Comparison of ENCODE assay signal across 9 mouse cellular contexts in the genomic region with DNA sequence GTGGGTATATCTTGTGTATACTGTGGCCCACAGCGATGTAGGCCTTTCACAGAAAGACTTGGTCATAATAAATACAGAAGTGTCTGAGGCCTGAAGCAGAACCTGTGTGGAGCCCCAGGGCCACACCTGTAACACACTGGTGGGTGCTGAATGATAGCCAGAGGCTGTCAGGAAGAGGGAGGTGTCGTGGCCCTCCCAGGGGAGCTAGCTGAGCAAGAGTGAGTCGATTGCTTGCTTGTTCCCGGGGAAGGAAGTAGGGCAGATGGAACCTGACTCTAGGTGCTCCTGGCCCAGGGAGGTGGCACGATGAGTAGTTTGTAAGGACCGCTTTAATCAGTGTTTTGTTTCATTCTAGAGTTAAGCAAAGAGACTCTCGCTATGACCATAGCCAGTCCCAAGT.
DNase-seq lines count a peak whose midpoint lies in the region; ATAC-seq and TF ChIP-seq lines count a peak whose summit lies in the region.
"Had no signal": no experiment of that assay in that cellular context is flagged by ENCODE, and none has a peak within 500 bp of the region (broad histone marks: within the 10 kb centered on the region; RNA-seq: fewer than 3 reads in every experiment).

No protein-coding gene starts in this region.

- 0 out of 2 replicates have a peak overlapping the region, but pooled peaks have one; percentile 11 for H3K4me2 ChIP-seq in midbrain, embryonic 15.5 days

- no peaks in the 10 kb centered on the region for H3K36me3 ChIP-seq in midbrain, embryonic 15.5 days (replicated peaks)

- H3K4me3 ChIP-seq in gastrocnemius, adult 2 months = peak overlapping the region; percentile 58
- H3K4me3 ChIP-seq in lung, adult 2 months (replicated peaks; ENCODE audit: extremely low read depth, low read depth, low read length) = peak overlapping the region; percentile 6
- no peak overlapping the region for H3K4me3 ChIP-seq in midbrain, embryonic 15.5 days

- DNase-seq in gastrocnemius, adult 2 months = peak; percentile 69
- DNase-seq in gastrocnemius, postnatal 4 days (ENCODE audit: low spot score in 2 of 2) = no peak
- no peak for DNase-seq in lung, adult 2 months
- DNase-seq in lung, postnatal 36 days = no peak
- peak; percentile 73 for DNase-seq in R1 (ENCODE audit: low read depth, low spot score)
- DNase-seq in cerebellum, postnatal 25 days = no peak
- DNase-seq: adrenal gland, postnatal 14 days had no signal

- H3K9ac ChIP-seq in midbrain, embryonic 15.5 days = no peak overlapping the region

- no peak for ATAC-seq in midbrain, embryonic 15.5 days (replicated peaks)
- no peak for ATAC-seq in inflammation-experienced regulatory T-cells, adult 6 months

- TF ChIP-seq POLR2A in lung, adult 2 months (IDR thresholded peaks at IDR 0.05; ENCODE audit: borderline replicate concordance, extremely low read depth, low read depth, low read length) = no peak

- intact Hi-C loops in gastrocnemius, adult 2 months (cut with DNase I) = loop anchor here (5.0 kb wide), 3 partner anchors 57 to 93 kb away; no protein-coding TSS in a partner anchor

- WGBS in lung, adult 2 months = 43% methylated on average over 7 of the region's 7 CpGs
- WGBS in midbrain, embryonic 15.5 days = 64% methylated on average over 7 of the region's 7 CpGs

- H3K9me3 ChIP-seq in midbrain, embryonic 15.5 days = no peaks in the 10 kb centered on the region

- no peak for TF ChIP-seq CTCF in gastrocnemius, adult 2 months (IDR thresholded peaks at IDR 0.05)
- TF ChIP-seq CTCF in lung, adult 2 months (IDR thresholded peaks at IDR 0.05; ENCODE audit: insufficient read depth, low read length) = no peak

- peak overlapping the region; percentile 99 for H3K27ac ChIP-seq in gastrocnemius, adult 2 months
- H3K27ac ChIP-seq in midbrain, embryonic 15.5 days = no peak overlapping the region

- H3K4me1 ChIP-seq in lung, adult 2 months (ENCODE audit: control insufficient read depth, insufficient read depth, low read length) = peaks cover 12% of the 10 kb centered on the region
- peaks cover 37% of the 10 kb centered on the region for H3K4me1 ChIP-seq in midbrain, embryonic 15.5 days

- H3K27me3 ChIP-seq in midbrain, embryonic 15.5 days (replicated peaks) = 0 out of 2 replicates have a peak, but pooled peaks cover 4% of the 10 kb centered on the region

Comparison
In these comparisons a context has a peak if more than half of its experiments do, and no peak if none do; other contexts are left out.
1. DNase-seq: peak in gastrocnemius, adult 2 months (single experiment) and R1 (single experiment); none in gastrocnemius, postnatal 4 days (0 of 2), lung, adult 2 months (single experiment), lung, postnatal 36 days (single experiment) and cerebellum, postnatal 25 days (0 of 2).